Mouse (Mus musculus) limb, embryonic 12.5 days (tissue): ENCODE measurements around the gene Afg1l. TPM values are rescaled to one million over a fixed set of nuclear protein-coding genes. Genes with fewer than 3 reads are reported as not detected.
A peak's percentile ranks its signal among the peaks of the same experiment; 100 is the strongest.

ENCODE experiments used
- ATAC-seq: fragments of 200-750 bp; cut with Nextera tagmentation; 2 replicates; pipeline ENCODE4 v1.8.0; 2017; ENCODE audit warnings: low read depth, moderate TSS enrichment; ENCODE audit not compliant: insufficient number of reproducible peaks, insufficient read depth, low FRiP score, low TSS enrichment
- H3K27ac ChIP-seq: fragments of 300-500 bp; sonication (generic); 2 replicates; pipeline ENCODE4 v1.5.1; 2016; ENCODE audit warnings: mild to moderate bottlenecking, moderate library complexity
- H3K27me3 ChIP-seq: fragments of 300-500 bp; sonication (generic); 2 replicates; pipeline ENCODE4 v1.6.1; 2016; ENCODE audit warnings: mild to moderate bottlenecking, moderate library complexity
- H3K36me3 ChIP-seq: fragments of 300-500 bp; sonication (generic); 2 replicates; pipeline ENCODE4 v1.6.1; 2016; ENCODE audit warnings: mild to moderate bottlenecking, moderate library complexity
- H3K4me1 ChIP-seq: fragments of 300-500 bp; sonication (generic); replicated peaks from 2 replicates; pipeline ENCODE4 v1.6.1; 2016
- H3K4me2 ChIP-seq: fragments of 300-500 bp; sonication (generic); 2 replicates; pipeline ENCODE4 v1.6.1; 2016; ENCODE audit warnings: mild to moderate bottlenecking, moderate library complexity
- H3K4me3 ChIP-seq: fragments of 300-500 bp; sonication (generic); replicated peaks from 2 replicates; pipeline ENCODE4 v1.5.1; 2016; ENCODE audit warnings: mild to moderate bottlenecking
- H3K9ac ChIP-seq: fragments of 300-500 bp; sonication (generic); replicated peaks from 2 replicates; pipeline ENCODE4 v1.6.1; 2016; ENCODE audit warnings: mild to moderate bottlenecking, moderate library complexity
- H3K9me3 ChIP-seq: fragments of 300-500 bp; sonication (generic); 2 replicates; pipeline ENCODE4 v1.6.1; 2016; ENCODE audit warnings: mild to moderate bottlenecking, moderate library complexity
- WGBS: fragments of 180-500 bp; shearing (Covaris S2); methylation state at CpG from one replicate; pipeline ENCODE4 v1.1.7; 2016; 5-methylcytosine and 5-hydroxymethylcytosine counted together
- polyA plus RNA-seq: library from polyadenylated mRNA; unstranded; fragments of >200 nt; fragmentation: Nextera tagmentation; extraction: Ambion mirVana; gene quantifications from 2 replicates; pipeline ENCODE4 v1.2.1, GENCODE M21; 2016

Afg1l gene
- polyA plus RNA-seq, 1 experiment from 2014 or later, result 5.4 TPM

GRCm38 (mm10) chr10:42347986-42348385 lies 130.4 kb downstream of the Afg1l start:
- H3K27ac ChIP-seq, result no peak overlapping the region
- H3K9ac ChIP-seq, result no peak overlapping the region
- no peak overlapping the region for H3K4me3 ChIP-seq
- H3K4me1 ChIP-seq, result peaks cover 3% of the 10 kb centered on the region; the same call in 1 of the 2 replicates
- H3K27me3 ChIP-seq, result no peaks in the 10 kb centered on the region
- ATAC-seq, result no peak
- WGBS, result 91% methylated on average over 5 of the region's 5 CpGs
- no peaks in the 10 kb centered on the region for H3K36me3 ChIP-seq
- no peak overlapping the region for H3K4me2 ChIP-seq
- no peaks in the 10 kb centered on the region for H3K9me3 ChIP-seq

DNA sequence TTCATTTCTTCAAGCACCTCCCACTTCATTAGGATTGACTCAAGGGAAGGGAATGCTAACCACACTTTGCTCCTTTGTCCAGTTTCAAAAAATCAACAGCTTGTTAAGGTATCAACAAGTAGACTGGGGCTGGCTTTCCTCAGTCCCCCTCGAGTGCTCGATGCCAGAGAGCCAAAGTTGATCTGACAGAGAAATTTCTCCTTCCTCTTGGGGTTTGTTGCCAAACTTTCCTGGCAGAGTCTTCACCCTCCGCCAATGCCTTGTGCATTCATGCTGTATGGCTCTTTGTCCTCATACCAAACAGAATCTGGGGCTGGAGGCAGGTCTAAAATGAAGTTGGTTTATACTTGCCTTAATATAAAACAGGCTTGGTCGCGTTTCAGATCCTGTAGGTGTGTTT lies 131.2 kb downstream of the Afg1l start:
- Histone ChIP-seq H3K27ac (peak overlapping the region; percentile 79), H3K4me2 (no peak overlapping the region), H3K9ac (no peak overlapping the region), H3K4me3 (no peak overlapping the region), H3K36me3 (no peaks in the 10 kb centered on the region), H3K27me3 (no peaks in the 10 kb centered on the region), H3K9me3 (no peaks in the 10 kb centered on the region), H3K4me1 (peaks cover 3% of the 10 kb centered on the region; the same call in 1 of the 2 replicates)
- 59% methylated on average over 5 of the region's 5 CpGs for WGBS
- no peak for ATAC-seq

DNA sequence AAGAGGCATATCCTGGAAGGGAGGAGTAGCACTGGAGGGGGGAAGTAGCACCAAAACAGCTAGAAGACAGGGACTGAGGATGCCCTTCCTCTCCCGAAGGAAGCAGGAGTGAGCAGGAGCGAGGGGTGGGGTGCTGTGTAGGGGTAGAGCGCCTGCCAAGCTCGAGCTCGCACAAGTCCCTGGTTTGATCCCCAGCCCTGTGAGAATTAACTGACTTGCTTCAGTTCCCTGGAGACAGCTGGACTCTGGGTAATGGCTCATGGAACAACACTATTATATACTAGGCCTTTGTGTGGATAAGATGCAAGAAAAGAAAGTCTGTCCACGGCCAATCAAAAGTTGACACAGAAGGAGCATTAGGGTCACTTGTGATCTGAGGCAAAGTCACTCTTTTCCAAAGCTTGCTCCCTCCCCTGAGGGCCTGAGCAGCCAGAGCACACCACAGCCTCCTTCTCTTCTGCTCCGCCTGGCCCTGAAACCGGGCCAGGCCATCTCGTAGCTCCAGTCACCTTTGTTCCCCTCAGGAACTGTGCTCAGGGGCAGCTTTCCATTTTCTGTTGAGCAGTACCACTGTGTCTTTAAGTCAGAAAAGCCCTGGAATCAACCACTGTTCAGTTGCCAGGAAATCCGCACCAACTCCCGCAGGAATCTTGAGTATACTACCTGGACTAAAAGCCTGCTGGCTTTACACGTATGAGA lies 132.0 kb downstream of the Afg1l start:
- H3K27me3 ChIP-seq, result no peaks in the 10 kb centered on the region
- 71% methylated on average over 12 of the region's 12 CpGs for WGBS
- peaks cover 3% of the 10 kb centered on the region; the same call in 1 of the 2 replicates for H3K4me1 ChIP-seq
- peak overlapping the region; percentile 79 for H3K27ac ChIP-seq
- no peak overlapping the region for H3K4me3 ChIP-seq
- H3K9me3 ChIP-seq, result no peaks in the 10 kb centered on the region
- ATAC-seq, result no peak
- H3K4me2 ChIP-seq, result no peak overlapping the region
- H3K9ac ChIP-seq, result no peak overlapping the region
- no peaks in the 10 kb centered on the region for H3K36me3 ChIP-seq

GRCm38 (mm10) chr10:42342714-42343113 lies 135.7 kb downstream of the Afg1l start:
- Histone ChIP-seq H3K4me3 (no peak overlapping the region), H3K36me3 (no peaks in the 10 kb centered on the region), H3K4me1 (no peaks in the 10 kb centered on the region; the same call in 1 of the 2 replicates), H3K27ac (no peak overlapping the region), H3K4me2 (no peak overlapping the region), H3K27me3 (no peaks in the 10 kb centered on the region), H3K9me3 (no peaks in the 10 kb centered on the region), H3K9ac (no peak overlapping the region)
- ATAC-seq, result no peak
- WGBS, result 89% methylated on average over 5 of the region's 5 CpGs

GRCm38 (mm10) chr10:42341815-42342457 lies 136.4 kb downstream of the Afg1l start:
- no peak overlapping the region for H3K4me3 ChIP-seq
- ATAC-seq, result no peak
- WGBS, result 81% methylated on average over 11 of the region's 11 CpGs
- no peaks in the 10 kb centered on the region for H3K36me3 ChIP-seq
- no peaks in the 10 kb centered on the region for H3K9me3 ChIP-seq
- H3K4me1 ChIP-seq, result no peaks in the 10 kb centered on the region
- H3K9ac ChIP-seq, result no peak overlapping the region
- no peak overlapping the region for H3K4me2 ChIP-seq
- H3K27me3 ChIP-seq, result no peaks in the 10 kb centered on the region
- no peak overlapping the region for H3K27ac ChIP-seq

GRCm38 (mm10) chr10:42340426-42340793 lies 138.0 kb downstream of the Afg1l start:
- no peaks in the 10 kb centered on the region for H3K27me3 ChIP-seq
- no peaks in the 10 kb centered on the region for H3K36me3 ChIP-seq
- no peak overlapping the region for H3K4me3 ChIP-seq
- H3K4me2 ChIP-seq, result no peak overlapping the region
- H3K4me1 ChIP-seq, result no peaks in the 10 kb centered on the region
- H3K27ac ChIP-seq, result no peak overlapping the region
- WGBS, result 71% methylated on average over 6 of the region's 6 CpGs
- no peak for ATAC-seq
- no peaks in the 10 kb centered on the region for H3K9me3 ChIP-seq
- H3K9ac ChIP-seq, result no peak overlapping the region

DNA sequence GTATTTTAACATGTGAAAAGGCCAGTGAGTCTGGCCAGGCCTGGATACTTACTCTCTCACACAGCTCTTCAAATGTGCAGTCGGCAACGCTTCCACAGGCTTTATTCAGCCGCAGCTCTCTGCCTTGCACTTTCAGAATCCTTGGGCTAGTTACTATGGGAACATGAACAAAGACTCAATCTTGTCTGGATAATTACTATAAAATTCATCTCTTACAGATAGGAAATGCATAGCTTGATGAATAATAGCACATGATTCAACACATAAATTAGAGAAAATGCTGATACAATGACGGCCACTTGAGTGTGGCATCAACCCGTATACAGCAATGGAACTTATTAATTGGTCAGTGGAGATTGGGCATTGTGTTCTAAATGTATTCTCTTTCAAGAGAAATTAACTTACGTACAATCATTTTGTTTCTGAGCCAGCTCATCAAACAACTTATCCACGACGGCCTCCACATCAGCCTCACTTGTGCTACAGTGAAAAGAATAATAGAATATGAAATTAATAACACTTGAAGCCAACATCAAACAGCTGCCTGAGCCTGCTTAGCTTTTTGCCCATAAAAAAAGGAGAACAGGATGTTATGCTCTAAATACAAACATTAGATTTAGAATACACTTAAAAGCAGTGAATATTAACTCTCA lies 138.5 kb downstream of the Afg1l start:
- no peaks in the 10 kb centered on the region for H3K36me3 ChIP-seq
- no peak overlapping the region for H3K4me3 ChIP-seq
- H3K27me3 ChIP-seq, result no peaks in the 10 kb centered on the region
- WGBS, result 86% methylated on average over 8 of the region's 8 CpGs
- H3K4me2 ChIP-seq, result no peak overlapping the region
- no peaks in the 10 kb centered on the region for H3K4me1 ChIP-seq
- H3K9me3 ChIP-seq, result no peaks in the 10 kb centered on the region
- H3K27ac ChIP-seq, result no peak overlapping the region
- no peak for ATAC-seq
- H3K9ac ChIP-seq, result no peak overlapping the region

- Histone ChIP-seq H3K9me3 (no peaks in the 10 kb centered on the region), H3K4me2 (no peak overlapping the region), H3K36me3 (no peaks in the 10 kb centered on the region), H3K27ac (no peak overlapping the region), H3K27me3 (no peaks in the 10 kb centered on the region), H3K4me3 (no peak overlapping the region), H3K9ac (no peak overlapping the region), H3K4me1 (no peaks in the 10 kb centered on the region)
- 81% methylated on average over 9 of the region's 9 CpGs for WGBS
- ATAC-seq, result no peak
These were observed 139.9 kb downstream of the Afg1l start for GRCm38 (mm10) chr10:42338456-42338855.

GRCm38 (mm10) chr10:42327576-42327975 lies 150.8 kb downstream of the Afg1l start:
- WGBS, result 68% methylated on average over 8 of the region's 8 CpGs

DNA sequence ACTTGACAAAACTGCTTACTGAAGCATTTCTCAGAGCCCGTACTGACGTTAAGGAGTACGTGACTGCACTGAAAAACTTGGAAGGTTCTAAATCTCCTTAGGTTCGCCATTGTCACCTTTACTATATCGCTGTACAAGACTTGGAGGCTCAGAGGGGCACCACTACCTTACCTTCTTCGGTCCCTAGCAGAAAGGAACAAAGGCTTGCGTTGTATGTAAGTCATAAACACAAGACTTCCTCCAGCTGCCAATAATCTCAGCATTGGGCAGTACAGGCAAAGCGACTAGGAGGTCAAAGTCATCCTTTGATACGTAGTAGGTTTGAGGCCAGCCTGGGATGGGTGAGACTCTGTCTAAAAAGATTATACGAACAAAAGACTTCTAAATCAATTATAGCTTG lies 153.1 kb downstream of the Afg1l start:
- H3K4me2 ChIP-seq, result no peak overlapping the region
- H3K27ac ChIP-seq, result no peak overlapping the region
- no peak overlapping the region for H3K4me3 ChIP-seq
- H3K36me3 ChIP-seq, result no peaks in the 10 kb centered on the region
- ATAC-seq, result no peak
- no peaks in the 10 kb centered on the region for H3K27me3 ChIP-seq
- H3K4me1 ChIP-seq, result no peaks in the 10 kb centered on the region
- H3K9me3 ChIP-seq, result no peaks in the 10 kb centered on the region
- no peak overlapping the region for H3K9ac ChIP-seq
- 89% methylated on average over 10 of the region's 10 CpGs for WGBS

More at GRCm38 (mm10) chr10:42327576-42327975, 150.8 kb downstream of the Afg1l start:
- Histone ChIP-seq H3K4me2 (no peak overlapping the region), H3K4me3 (no peak overlapping the region), H3K4me1 (no peaks in the 10 kb centered on the region), H3K27me3 (no peaks in the 10 kb centered on the region), H3K9ac (no peak overlapping the region), H3K27ac (no peak overlapping the region), H3K36me3 (0 out of 2 replicates have a peak, but pooled peaks cover 3% of the 10 kb centered on the region), H3K9me3 (no peaks in the 10 kb centered on the region)
- ATAC-seq, result no peak

DNA sequence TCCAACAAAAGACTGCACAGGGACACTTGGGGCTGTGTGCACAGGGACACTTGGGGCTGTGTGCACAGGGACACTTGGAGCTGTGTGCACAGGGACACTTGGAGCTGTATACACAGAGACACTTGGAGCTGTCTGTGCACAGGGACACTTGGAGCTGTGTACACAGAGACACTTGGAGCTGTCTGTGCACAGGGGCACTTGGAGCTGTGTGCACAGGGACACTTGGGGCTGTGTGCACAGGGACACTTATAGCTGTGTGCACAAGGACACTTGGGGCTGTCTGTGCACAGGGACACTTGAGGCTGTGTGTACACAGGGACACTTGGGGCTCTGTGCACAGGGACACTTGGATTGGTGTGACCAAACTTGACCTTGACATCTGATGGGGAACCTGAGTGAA lies 154.4 kb downstream of the Afg1l start:
- ATAC-seq, result no peak
- Histone ChIP-seq H3K4me2 (no peak overlapping the region), H3K9me3 (no peaks in the 10 kb centered on the region), H3K27me3 (no peaks in the 10 kb centered on the region), H3K36me3 (no peaks in the 10 kb centered on the region), H3K27ac (no peak overlapping the region), H3K9ac (no peak overlapping the region), H3K4me3 (no peak overlapping the region), H3K4me1 (no peaks in the 10 kb centered on the region)
